Mouse (Mus musculus) forebrain, embryonic 12.5 days (tissue): ENCODE data around the gene Morc4. TPM values are rescaled to one million over a fixed set of nuclear protein-coding genes. Genes with fewer than 3 reads are reported as not detected.

Experiments used
- ATAC-seq: fragments of 200-750 bp; cut with Nextera tagmentation; 2 replicates; pipeline ENCODE4 v1.8.0; 2017; ENCODE audit warnings: moderate TSS enrichment; ENCODE audit not compliant: low FRiP score
- H3K27ac ChIP-seq: fragments of 300-500 bp; sonication (generic); 2 replicates; pipeline ENCODE4 v1.5.1; 2016; ENCODE audit warnings: mild to moderate bottlenecking
- H3K27me3 ChIP-seq: fragments of 300-500 bp; sonication (generic); 2 replicates; pipeline ENCODE4 v1.6.1; 2016; ENCODE audit warnings: mild to moderate bottlenecking
- H3K36me3 ChIP-seq: fragments of 300-500 bp; sonication (generic); replicated peaks from 2 replicates; pipeline ENCODE4 v1.6.1; 2016; ENCODE audit warnings: mild to moderate bottlenecking
- H3K4me1 ChIP-seq: fragments of 300-500 bp; sonication (generic); 2 replicates; pipeline ENCODE4 v1.6.1; 2016
- H3K4me2 ChIP-seq: fragments of 300-500 bp; sonication (generic); 2 replicates; pipeline ENCODE4 v1.6.1; 2016; ENCODE audit warnings: mild to moderate bottlenecking, moderate library complexity
- H3K4me3 ChIP-seq: fragments of 300-500 bp; sonication (generic); replicated peaks from 2 replicates; pipeline ENCODE4 v1.5.1; 2016; ENCODE audit warnings: mild to moderate bottlenecking
- H3K9ac ChIP-seq: fragments of 300-500 bp; sonication (generic); 2 replicates; pipeline ENCODE4 v1.6.1; 2016; ENCODE audit warnings: mild to moderate bottlenecking
- H3K9me3 ChIP-seq: fragments of 300-500 bp; sonication (generic); 2 replicates; pipeline ENCODE4 v1.6.1; 2016
- WGBS: fragments of 180-500 bp; shearing (Covaris S2); methylation state at CpG from one replicate; pipeline ENCODE4 v1.1.7; 2016; 5-methylcytosine and 5-hydroxymethylcytosine counted together
- polyA plus RNA-seq: library from polyadenylated mRNA; unstranded; fragments of >200 nt; fragmentation: Nextera tagmentation; extraction: Ambion mirVana; gene quantifications from 2 replicates; pipeline ENCODE4 v1.2.1, GENCODE M21; 2016

The Morc4 gene
- polyA plus RNA-seq, 1 experiment from 2014 or later: 6.1 TPM

DNA sequence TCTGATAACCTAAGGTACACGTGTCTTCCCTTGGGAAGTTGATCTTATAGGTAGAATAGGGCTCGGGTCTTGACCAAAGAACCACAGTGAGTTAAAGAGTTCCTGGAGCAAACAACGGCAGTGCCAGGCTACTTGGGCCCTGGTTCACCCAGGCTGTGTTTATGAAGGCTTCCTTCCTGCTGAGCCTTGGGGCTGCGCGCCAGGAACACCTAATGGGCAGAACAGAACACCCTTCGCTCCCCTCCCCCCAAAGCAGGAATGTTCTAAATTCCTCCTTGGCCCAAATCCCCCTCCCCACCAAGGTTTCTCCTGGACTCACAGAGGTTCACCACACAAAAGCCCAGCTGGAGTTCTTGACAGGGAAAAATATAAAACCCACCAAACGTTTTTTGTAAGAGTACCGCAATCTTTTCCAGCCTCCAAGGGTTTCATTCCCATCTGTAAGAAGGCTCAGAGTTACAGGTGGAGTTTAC lies 71.0 kb downstream of the Morc4 start, which contains the start of gene Cldn2:
Gene Cldn2, plus strand, starts transcription at position 423 of the 473 bp plus-strand sequence.
- H3K9me3 ChIP-seq: no peaks in the 10 kb centered on the region
- no peak within 1 kb of the TSS for H3K4me2 ChIP-seq
- no peak within 1 kb of the TSS for H3K27ac ChIP-seq
- ATAC-seq: no peak
- no peaks in the 10 kb centered on the region for H3K36me3 ChIP-seq
- no peak within 1 kb of the TSS for H3K4me3 ChIP-seq
- no peak within 1 kb of the TSS for H3K9ac ChIP-seq
- H3K27me3 ChIP-seq: peaks cover 7% of the 10 kb centered on the region; the same call in 1 of the 2 replicates
- H3K4me1 ChIP-seq: no peaks in the 10 kb centered on the region
- 72% methylated on average over 8 of the region's 8 CpGs for WGBS

DNA sequence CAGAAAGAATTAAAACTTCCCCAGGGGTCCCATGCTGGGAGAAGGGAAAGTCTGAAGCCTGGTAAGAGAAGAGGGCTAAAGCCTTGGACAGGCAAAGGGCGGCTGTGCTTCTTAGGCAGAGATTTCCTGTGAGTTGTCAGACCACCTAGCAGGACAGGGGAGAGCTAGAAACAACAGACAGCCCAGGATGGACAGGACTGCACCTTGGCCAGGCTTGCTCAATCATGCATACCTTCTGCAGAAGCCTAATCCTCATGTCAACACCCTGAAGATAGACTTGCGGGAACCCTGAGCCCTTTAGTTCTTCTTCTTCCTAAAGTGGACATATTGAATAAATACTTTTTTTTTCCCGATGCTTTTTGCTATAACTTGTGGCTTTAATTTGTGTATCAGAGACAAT lies 71.5 kb downstream of the Morc4 start:
- no peaks in the 10 kb centered on the region for H3K4me1 ChIP-seq
- H3K4me2 ChIP-seq: no peak overlapping the region
- H3K27ac ChIP-seq: no peak overlapping the region
- H3K27me3 ChIP-seq: peaks cover 7% of the 10 kb centered on the region; the same call in 1 of the 2 replicates
- H3K9me3 ChIP-seq: no peaks in the 10 kb centered on the region
- H3K36me3 ChIP-seq: no peaks in the 10 kb centered on the region
- no peak overlapping the region for H3K9ac ChIP-seq
- no peak overlapping the region for H3K4me3 ChIP-seq
- no peak for ATAC-seq
- WGBS: 79% methylated on average over 3 of the region's 3 CpGs

DNA sequence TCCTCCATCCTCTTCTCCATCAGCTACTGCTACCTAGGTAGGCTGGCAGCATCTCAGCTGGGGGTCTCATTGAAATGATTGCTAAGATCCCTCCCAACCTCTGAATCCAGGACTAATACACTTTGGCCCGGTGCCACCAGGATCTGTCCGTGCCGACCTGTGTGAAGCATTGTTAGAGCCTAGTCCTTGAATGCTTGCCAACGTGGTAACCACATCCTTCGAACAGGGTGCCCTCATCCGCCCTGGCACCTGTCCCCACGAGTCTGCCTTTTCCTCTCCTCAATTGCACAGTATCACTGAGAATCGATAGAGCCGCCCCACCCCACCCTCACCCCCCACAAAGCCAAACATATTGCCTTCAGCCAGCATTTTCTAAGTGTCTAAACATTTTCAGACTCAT lies 73.6 kb downstream of the Morc4 start:
- Histone ChIP-seq H3K4me1 (no peaks in the 10 kb centered on the region), H3K4me3 (no peak overlapping the region), H3K27me3 (no peaks in the 10 kb centered on the region; the same call in 1 of the 2 replicates), H3K9me3 (no peaks in the 10 kb centered on the region), H3K9ac (no peak overlapping the region), H3K27ac (no peak overlapping the region), H3K36me3 (no peaks in the 10 kb centered on the region), H3K4me2 (no peak overlapping the region)
- no peak for ATAC-seq
- 85% methylated on average over 9 of the region's 9 CpGs for WGBS

DNA sequence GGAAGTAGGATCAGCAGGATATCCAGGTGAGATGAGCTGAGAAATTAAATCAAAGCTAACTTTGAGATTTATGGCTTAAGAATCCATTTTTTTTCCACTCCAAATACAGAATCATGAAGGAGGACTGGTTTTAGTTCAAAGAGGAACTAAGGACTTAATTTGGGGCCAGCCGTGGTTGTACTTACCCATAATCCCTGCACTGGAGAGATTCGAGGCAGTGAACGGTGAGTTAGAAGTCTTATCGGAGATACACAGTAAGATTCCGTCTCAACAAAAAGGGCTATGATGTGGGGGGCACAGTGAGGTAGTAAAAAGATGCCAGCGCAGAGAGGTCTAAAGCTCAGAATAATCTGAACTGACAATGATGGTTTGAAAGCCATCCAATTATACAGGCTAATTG lies 75.4 kb downstream of the Morc4 start:
- ATAC-seq: no peak
- WGBS: 81% methylated on average over 6 of the region's 6 CpGs

DNA sequence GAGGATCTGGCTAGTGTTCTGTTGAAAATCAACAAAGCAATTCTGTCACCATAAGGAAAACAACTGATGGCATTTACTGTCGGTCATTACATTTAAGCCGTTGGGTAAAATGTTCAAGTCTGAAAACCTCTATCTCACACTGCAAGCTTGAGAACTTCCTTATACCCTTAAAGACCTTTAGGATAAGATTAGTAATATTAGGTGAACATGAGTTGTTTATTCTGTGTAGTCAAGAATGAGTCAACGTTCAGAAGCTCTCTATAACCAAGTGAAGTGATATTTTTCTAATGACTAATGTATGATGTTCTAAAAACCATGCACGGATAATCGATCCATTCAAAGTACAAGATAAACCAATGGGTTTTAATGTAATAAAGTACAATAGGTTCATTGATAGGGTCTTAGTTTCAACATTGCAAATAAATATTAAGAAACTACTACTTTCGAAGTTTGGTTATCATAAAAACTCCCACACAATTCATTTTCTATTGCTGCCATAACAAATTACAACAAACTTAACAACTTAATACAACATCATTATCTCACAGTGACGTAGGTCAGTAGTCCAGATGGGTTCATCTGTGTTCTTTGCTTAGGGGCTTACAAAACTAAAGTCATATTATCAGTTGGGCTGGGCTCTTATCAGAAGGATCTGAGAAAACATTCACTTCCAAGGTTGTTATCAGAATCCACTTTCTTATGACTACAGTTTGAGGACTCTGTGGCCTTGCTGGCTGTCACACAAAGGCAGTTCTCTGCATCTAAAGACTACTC lies 77.2 kb downstream of the Morc4 start:
- H3K27me3 ChIP-seq: peaks cover 18% of the 10 kb centered on the region; the same call in 1 of the 2 replicates
- H3K9me3 ChIP-seq: no peaks in the 10 kb centered on the region
- H3K36me3 ChIP-seq: no peaks in the 10 kb centered on the region
- no peak overlapping the region for H3K4me3 ChIP-seq
- no peak for ATAC-seq
- no peak overlapping the region for H3K4me2 ChIP-seq
- no peaks in the 10 kb centered on the region for H3K4me1 ChIP-seq
- no peak overlapping the region for H3K9ac ChIP-seq
- no peak overlapping the region for H3K27ac ChIP-seq
- WGBS: 88% methylated on average over 7 of the region's 7 CpGs

More for the DNA sequence above, 75.4 kb downstream of the Morc4 start:
- Histone ChIP-seq H3K9ac (no peak overlapping the region), H3K9me3 (no peaks in the 10 kb centered on the region), H3K4me1 (no peaks in the 10 kb centered on the region), H3K27me3 (peaks cover 11% of the 10 kb centered on the region; the same call in 1 of the 2 replicates), H3K27ac (no peak overlapping the region), H3K4me2 (no peak overlapping the region), H3K36me3 (no peaks in the 10 kb centered on the region), H3K4me3 (no peak overlapping the region)

DNA sequence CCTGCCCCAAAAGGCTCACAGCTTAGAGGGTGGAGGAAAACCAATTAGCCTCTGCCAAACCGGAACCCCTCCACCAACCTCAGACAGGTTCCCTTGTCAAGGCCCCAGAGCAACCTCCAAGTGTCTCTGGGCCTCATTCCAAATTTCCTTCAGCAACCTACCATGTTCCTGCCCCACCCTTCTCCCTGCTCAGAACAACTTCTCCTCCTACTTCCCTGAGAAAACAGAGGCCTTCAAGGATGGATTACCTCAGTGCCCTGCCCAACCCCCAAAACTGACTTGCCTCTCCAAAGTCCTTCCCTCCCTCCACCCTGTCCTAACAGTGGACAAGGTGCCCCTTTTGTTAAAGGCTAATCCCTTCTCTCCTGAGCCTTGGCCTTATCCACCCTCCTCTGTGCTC lies 85.7 kb downstream of the Morc4 start:
- Histone ChIP-seq H3K36me3 (no peaks in the 10 kb centered on the region), H3K27me3 (peaks cover 27% of the 10 kb centered on the region), H3K9me3 (no peaks in the 10 kb centered on the region), H3K4me1 (peaks cover 4% of the 10 kb centered on the region; the same call in 1 of the 2 replicates), H3K9ac (no peak overlapping the region), H3K27ac (no peak overlapping the region), H3K4me3 (no peak overlapping the region), H3K4me2 (no peak overlapping the region)
- WGBS: 36% methylated on average over 1 of the region's 1 CpGs
- no peak for ATAC-seq

DNA sequence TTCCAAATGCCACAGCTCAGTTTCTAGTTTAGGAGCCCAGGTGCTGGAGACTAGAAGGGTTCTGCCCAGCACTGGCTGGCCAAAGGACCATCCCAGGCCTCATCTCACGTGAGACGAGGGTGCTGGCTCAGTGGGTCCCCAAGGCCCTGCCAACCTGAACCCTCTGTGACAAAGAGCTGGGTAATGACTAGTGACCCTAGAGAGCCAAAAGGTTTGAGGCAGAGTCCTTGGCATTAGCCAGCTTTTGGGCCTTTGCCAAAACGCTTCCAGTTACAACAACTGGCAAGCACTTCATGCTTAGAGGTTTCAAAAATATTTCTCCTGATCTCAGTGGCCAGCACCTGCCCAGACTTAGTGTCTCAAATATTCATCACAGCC lies 88.4 kb downstream of the Morc4 start:
- H3K4me2 ChIP-seq: no peak overlapping the region
- no peak overlapping the region for H3K9ac ChIP-seq
- peaks cover 4% of the 10 kb centered on the region; the same call in 1 of the 2 replicates for H3K4me1 ChIP-seq
- no peaks in the 10 kb centered on the region for H3K36me3 ChIP-seq
- no peak overlapping the region for H3K4me3 ChIP-seq
- peaks cover 37% of the 10 kb centered on the region for H3K27me3 ChIP-seq
- no peak overlapping the region for H3K27ac ChIP-seq
- no peak for ATAC-seq
- WGBS: 43% methylated on average over 3 of the region's 3 CpGs
- no peaks in the 10 kb centered on the region for H3K9me3 ChIP-seq

DNA sequence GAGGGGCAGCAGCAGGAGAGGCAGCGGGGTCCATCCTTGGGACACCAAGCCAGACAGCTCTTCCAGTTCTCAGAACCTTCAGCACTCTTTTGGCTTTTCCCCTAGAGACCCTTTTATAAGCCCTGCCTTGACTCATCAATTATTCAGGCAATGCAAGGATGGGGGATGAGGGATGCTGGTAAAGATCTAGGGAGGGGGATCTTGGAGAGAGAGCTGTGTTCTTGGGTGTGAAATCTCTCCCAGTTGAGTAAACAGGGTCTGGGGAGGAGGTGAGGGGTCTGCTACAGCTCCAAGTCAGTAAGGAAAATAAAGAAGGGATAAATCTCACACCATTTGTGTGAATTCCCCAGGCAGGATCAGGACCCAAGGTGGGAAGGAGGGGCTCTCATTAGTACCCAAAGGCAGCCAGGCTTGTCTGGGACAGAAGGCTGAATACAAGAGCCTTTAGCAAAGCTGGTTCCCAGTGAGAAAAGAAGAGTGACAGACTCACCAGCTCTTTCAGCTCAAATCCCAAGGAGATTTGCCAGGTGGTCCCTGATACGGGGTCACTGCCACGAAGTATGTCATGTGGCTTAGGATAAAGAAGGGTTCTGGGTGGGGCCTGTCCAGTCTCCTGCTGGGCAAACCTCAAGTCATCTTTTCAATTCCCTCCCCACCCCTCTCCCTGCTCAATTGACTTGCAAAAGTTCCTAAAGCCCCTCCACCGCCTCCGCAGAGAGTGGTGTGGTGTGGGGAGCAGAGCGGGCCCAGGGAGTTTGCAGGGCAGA lies 89.0 kb downstream of the Morc4 start, which contains the start of gene Ripply1:
Gene Ripply1, minus strand, starts transcription at position 76 of the 767 bp plus-strand sequence.
- Histone ChIP-seq H3K4me1 (peaks cover 4% of the 10 kb centered on the region; the same call in 1 of the 2 replicates), H3K27ac (no peak within 1 kb of the TSS), H3K4me2 (no peak within 1 kb of the TSS), H3K9me3 (no peaks in the 10 kb centered on the region), H3K36me3 (no peaks in the 10 kb centered on the region), H3K4me3 (no peak within 1 kb of the TSS), H3K9ac (no peak within 1 kb of the TSS), H3K27me3 (peaks cover 38% of the 10 kb centered on the region)
- 24% methylated on average over 6 of the region's 6 CpGs for WGBS
- ATAC-seq: no peak

DNA sequence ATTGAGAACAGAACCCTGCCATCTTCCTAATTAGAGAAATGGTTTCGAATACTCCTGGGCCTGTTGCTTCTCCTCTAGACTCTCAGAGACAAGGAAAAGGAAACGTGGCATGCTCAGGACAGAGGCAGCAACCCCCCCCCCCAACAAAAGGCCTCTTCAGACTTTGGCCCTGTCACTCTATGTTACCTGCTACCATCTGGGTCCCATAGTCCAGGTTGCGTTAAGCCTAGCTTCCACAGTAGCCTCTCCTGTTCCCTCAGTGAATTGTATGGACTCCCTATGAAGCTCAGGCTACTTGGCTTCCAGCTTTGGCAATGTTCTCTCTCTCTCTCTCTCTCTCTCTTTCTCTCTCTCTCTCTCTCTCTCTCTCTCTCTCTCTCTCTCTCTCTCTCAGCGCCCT lies 89.9 kb downstream of the Morc4 start:
- Histone ChIP-seq H3K36me3 (no peaks in the 10 kb centered on the region), H3K4me2 (no peak overlapping the region), H3K9me3 (no peaks in the 10 kb centered on the region), H3K4me3 (no peak overlapping the region), H3K27ac (no peak overlapping the region), H3K4me1 (peaks cover 4% of the 10 kb centered on the region; the same call in 1 of the 2 replicates), H3K9ac (no peak overlapping the region), H3K27me3 (peaks cover 44% of the 10 kb centered on the region)
- ATAC-seq: no peak
- WGBS: 70% methylated on average over 4 of the region's 4 CpGs

DNA sequence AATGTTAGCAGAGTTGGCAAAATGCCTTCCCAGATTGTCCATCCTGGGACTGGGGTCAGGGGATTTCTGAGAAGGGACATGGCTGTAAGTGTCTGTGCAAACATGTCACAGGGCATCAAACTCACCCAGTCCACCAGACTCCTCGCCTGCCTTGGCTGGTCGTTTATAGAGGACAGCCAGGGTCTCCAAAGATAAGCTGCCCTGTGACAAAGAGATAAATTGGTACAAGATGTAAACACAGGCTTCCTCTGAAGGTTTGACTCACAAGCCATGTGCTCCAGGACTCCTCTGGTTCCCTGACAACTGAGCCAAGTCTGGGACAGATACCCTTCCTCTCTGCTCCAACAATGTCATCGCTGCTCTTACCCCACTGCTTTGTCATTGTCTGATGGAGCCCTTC lies 90.5 kb downstream of the Morc4 start:
- 73% methylated on average over 3 of the region's 3 CpGs for WGBS
- Histone ChIP-seq H3K4me3 (no peak overlapping the region), H3K4me2 (no peak overlapping the region), H3K9ac (no peak overlapping the region), H3K9me3 (no peaks in the 10 kb centered on the region), H3K27ac (no peak overlapping the region), H3K4me1 (peaks cover 4% of the 10 kb centered on the region; the same call in 1 of the 2 replicates), H3K27me3 (peaks cover 42% of the 10 kb centered on the region), H3K36me3 (no peaks in the 10 kb centered on the region)
- no peak for ATAC-seq

DNA sequence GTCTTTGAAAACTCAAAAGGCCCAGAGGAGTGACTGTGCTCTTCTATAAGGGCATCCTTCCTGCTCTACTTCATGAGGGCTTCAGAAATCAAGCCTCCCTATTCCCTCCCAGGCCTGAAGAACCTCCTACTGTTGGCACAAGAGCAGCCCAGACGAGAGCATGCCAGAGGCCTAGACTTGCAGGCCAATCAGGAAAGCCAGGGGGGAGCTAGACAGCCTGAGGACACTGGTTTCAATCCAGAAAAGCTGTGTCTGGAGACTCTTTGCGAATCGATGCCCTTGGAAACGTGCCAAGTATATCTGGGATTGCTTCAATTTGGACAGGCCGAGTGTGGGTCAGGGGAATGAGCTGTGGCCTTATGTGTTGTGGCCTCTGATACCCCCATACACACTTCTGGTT lies 92.1 kb downstream of the Morc4 start:
- Histone ChIP-seq H3K9ac (no peak overlapping the region), H3K27ac (no peak overlapping the region), H3K27me3 (peaks cover 55% of the 10 kb centered on the region), H3K4me3 (no peak overlapping the region), H3K4me2 (no peak overlapping the region), H3K9me3 (no peaks in the 10 kb centered on the region), H3K36me3 (no peaks in the 10 kb centered on the region), H3K4me1 (peaks cover 4% of the 10 kb centered on the region; the same call in 1 of the 2 replicates)
- no peak for ATAC-seq
- 81% methylated on average over 5 of the region's 5 CpGs for WGBS

DNA sequence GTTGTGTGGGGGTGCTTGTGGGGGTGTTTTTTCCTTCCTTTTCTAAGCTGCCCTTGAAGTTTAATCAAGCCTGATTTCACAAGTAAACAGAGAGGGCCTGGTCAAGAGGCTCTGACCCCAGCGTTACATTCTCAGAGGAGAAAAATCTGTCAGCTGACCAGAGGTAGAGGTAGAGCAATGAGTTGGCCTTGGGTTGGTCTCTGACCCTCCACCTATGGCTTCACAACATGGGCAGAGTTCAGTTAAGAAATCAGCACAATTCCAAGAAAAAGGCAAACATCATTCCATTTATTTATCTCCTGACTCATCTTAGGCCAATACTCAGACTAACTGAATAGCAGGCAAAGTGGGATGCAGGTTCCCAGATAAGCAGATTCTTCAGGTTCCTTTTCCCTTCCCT lies 92.6 kb downstream of the Morc4 start:
- H3K27ac ChIP-seq: no peak overlapping the region
- H3K27me3 ChIP-seq: peaks cover 57% of the 10 kb centered on the region
- no peaks in the 10 kb centered on the region for H3K36me3 ChIP-seq
- no peak overlapping the region for H3K9ac ChIP-seq
- no peak overlapping the region for H3K4me3 ChIP-seq
- H3K4me1 ChIP-seq: peaks cover 4% of the 10 kb centered on the region; the same call in 1 of the 2 replicates
- WGBS: 65% methylated on average over 1 of the region's 1 CpGs
- H3K4me2 ChIP-seq: no peak overlapping the region
- no peaks in the 10 kb centered on the region for H3K9me3 ChIP-seq
- ATAC-seq: no peak
